Mouse (Mus musculus): ENCODE measurements around the gene Fip1l1. TPM values are rescaled to one million over a fixed set of nuclear protein-coding genes. Genes with fewer than 3 reads are reported as not detected.

The Fip1l1 gene
- 55.8 and 56.2 TPM in 2 replicates for polyA plus RNA-seq (2015; fragmentation: Nextera tagmentation; extraction: Ambion mirVana)

GRCm38 (mm10) chr5:74535240-74536021, at the start of gene Fip1l1:
TSS of gene Fip1l1 (plus strand) at chr5:74535449.

GRCm38 (mm10) chr5:74531630-74532280, 3.5 kb upstream of the Fip1l1 start, which contains the start of gene Scfd2:
TSS of gene Scfd2 (minus strand) at chr5:74531759.

Other genes starting within 250 kb of the Fip1l1 start
- 17.3 and 19.3 TPM in 2 replicates for gene Scfd2, start 3.7 kb upstream of the Fip1l1 start, polyA plus RNA-seq (2015; fragmentation: Nextera tagmentation; extraction: Ambion mirVana)
- 24.5 and 25.9 TPM in 2 replicates for gene Lnx1, start 167.5 kb downstream of the Fip1l1 start, polyA plus RNA-seq (2015; fragmentation: Nextera tagmentation; extraction: Ambion mirVana)